Mouse (Mus musculus) spleen, postnatal 4 days (tissue): ENCODE measurements around the gene Tnpo3.

Source experiments
- DNase-seq, 2 experiments: peaks; one replicate each; pipeline ENCODE4 v3.0.0; 2022; ENCODE audit warnings: low spot score in 2 of 2

Tnpo3 gene

DNA sequence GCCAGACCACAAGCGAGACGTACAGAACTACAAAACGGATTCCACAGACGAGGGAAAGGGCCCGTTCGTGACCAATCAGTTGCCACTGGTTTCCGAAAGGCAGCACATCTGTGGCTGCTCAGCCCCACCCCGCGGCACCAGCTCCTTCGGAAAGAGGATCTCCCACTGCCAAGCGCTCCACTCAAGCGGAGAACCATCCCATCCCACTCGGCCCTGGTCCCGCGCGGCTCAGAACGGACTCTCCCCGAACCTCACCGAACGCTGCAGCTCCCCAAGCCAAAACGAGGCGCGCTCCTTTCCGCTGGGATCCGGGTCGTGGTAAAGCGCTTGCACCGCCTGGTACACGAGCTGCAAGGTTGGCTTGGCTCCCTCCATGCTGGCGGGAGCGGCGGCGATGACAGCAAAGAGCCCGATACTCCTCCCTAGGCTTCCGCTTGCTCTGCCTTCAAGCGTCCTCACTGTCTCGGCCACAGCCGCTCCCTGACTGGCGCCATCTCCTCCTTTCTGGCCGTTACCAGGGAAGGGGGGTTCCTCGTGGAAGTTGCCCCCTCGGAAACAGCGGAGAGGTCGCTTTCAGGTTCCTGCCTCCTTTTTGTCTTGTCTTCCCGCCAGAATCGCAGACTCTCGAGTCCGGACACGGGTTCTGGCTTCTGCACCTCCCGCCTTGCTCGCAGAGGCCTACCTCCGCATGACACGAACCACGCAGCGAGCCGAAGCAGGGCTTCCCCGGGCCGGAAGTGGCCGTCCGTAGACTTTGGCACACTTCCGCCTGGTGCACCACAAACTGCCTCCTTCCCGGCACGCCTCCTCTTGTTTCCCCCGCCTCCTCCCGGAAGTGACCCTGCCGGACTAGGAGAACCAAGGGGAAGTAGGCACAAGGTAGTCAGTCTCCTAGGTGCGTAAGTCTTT is at the start of gene Tnpo3:
Tnpo3 (minus strand) TSS at position 777 of the 909 bp plus-strand sequence.
- DNase-seq = peak; percentile 90 to 94

DNA sequence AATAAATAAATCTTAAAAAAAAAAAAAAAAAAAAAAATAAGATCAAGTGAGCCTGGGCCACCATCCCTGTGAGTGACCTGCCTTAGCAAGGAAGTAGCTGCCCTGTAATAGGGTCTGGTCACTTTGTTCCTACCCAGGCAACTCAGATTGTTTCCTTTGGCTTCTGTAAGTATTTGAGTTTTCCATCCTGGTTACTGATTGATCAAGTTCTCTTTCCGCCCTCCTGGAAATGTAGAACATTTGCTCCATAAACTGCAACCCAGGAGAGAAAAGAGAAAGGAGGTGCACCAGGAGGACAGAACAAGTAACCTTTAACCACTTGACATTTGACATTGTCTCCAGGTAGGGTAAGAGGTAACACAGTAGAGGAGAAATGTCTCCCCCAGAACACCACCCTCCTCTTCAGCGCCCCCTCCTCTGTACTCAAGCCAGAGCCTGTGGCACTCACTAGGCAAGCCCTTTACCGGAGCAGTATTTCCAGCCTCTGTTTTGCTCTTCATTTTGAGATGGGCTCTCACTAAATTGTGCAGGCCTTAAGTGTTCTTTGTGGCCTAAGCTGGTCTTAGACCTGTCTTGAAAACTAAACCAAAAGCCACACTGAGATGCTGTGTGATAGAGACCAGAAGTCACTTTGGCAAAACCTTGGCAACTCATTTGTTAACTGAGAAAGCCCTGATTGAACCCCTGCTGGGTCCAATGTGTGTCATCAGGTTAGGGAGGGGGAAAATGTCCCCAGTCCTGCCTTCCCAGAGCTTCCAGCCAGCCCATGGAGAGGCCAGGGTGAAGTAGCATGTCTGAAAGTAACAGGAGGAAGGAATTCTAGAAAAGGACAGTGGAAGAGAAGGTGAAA is 49.2 kb upstream of the Tnpo3 start:
- DNase-seq = no peak

DNA sequence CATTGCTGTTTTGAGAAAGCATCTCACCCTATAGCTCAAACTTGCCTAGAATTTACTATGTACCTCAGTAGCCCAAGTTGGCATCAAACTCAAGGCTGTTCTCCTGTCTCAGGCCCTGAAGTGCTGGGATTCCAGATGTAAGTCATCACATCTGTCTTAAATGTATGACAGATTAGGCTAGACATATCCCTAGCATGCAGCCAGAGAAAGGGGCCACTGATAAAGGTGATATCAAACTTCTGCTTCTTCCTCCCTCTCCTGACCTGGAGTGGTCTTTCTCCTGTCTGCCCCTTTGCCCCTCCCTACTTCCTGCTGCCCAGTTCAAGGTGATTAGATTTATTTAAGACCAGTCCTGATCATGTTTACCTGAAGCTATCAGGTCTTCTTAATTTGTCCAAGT is 43.6 kb upstream of the Tnpo3 start:
- DNase-seq = no peak

DNA sequence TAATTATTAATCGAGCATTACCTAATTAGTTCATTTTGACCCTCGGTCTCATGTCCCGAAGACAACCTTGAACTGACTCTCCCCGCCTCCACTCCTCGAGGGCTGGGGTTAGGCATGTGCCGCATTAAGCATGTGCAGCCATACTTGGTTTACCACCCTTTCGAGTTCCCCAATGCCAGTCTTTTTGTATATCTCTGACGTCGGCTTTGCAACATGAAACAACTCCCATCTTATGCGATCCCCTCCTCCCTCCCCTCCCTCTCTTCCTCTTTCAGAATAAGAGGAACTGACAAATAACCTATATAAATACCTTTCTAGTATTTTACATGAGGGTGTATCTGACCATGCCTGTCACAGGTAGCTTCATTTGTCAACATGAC is 40.5 kb upstream of the Tnpo3 start:
- DNase-seq = no peak

DNA sequence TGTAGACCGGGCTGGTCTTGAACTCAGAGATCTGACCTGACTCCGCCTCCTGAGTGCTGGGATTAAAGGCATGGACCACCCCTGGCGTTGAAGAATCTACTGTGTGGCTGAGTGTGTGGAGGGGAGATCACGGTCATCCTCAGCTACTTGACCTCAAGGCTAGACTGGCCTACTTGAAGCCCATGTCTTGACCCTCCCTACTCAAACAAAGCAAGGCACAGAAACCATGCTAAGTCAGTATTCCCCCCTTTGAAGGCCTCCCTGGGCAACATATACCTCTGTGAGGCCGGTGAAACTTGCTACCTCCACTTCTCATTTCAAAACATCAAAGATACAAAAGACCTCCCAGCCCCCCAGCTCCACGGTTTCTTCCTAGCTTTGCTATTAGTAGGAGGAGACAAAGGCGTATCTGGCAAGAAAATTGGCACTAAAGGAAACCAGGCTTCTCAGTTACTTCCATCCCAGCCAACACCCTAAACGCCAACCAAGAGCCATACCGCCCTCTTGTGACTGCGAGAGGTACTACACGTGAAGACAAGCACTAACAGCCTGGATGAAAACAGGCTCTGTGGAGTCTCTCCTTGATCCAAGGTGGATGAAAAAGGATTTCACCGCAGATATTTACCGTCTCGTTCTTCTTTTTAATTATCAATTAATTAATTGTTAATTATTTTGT is 39.9 kb upstream of the Tnpo3 start:
- peak; percentile 86 to 95 for DNase-seq

DNA sequence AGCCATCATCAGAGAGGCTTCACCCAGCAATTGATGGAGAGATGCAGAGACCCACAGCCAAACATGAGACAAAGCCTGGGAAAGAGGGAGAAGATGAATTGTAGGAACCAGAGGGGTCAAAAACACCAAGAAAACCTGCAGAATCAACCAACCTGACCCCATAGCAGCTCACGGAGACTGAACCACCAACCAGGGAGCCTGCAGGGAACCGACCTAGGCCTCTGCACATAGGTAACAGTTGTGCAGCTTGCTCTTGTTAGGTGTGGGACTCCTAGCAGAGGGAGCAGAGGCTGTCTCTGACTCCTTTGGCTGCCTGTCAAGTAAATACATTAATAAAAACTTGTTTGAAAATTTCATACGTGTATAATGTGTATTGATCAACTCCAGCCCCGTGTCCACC is 32.1 kb upstream of the Tnpo3 start:
- DNase-seq = no peak

DNA sequence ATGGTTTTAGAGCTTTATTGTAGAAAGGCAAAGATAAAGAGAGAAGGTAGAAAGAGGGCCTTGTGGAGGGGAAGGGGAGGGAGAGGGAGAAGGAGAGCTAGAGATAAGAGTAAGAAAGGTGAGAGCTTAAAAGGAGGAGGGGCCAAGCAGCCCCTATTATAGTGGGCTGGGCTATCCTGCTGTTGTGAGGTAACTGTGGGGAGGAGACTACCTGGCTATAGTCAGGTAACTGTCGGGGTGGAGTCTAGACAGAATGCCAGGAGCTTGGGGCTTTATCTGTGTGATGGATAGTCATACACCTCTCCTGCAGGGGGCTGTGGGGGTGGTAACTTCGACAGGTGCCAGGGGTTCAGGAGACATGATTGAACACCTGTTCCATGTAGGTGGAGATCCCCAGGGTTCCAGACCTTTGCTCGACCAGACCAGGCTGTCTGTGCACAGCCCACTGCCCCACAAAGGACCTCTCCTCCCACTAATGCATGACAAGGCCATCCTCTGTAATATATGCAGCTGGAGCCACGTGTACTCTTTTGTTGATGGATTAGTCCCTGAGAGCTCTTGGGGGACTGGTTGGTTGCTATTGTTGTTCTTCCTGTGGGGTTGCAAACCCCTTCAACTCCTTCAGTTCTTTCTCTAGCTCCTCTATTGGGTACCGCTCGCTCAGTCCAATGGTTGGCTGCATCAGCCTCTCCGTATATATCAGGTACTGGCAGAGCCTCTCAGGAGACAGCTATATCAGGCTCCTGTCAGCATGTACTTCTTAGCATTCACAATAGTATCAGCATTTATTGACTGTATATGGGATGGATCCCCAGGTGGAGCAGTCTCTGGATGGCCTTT is 30.1 kb upstream of the Tnpo3 start:
- DNase-seq = no peak

DNA sequence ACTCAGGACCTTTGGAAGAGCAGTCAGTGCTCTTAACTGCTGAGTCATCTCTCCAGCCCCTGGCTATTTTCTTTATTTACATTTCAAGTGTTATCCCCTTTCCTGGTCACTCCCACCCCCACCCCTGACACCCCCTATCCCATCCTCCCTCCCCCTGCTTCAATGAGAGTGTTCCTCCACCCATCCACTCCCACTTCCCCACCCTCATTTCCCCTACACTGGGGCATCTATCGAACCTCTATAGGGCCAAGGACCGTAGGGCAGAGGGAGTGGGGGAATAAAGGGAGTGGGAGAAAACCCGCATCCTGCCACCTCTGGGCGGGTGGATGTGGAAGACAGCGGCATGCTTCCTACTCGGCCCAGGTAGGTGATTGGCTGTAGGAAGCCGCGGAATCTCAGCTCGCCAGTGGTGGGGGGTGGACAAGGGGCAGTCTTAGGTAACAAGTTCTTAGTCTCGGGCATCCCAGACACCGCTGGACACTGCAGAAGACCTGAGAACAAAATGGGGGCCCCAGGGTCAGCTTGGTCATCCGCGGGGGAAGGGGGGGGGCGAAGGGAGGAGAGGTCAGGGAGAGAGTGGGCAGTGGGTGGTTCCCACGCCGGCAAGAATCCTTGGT is 29.3 kb upstream of the Tnpo3 start:
- no peak for DNase-seq

DNA sequence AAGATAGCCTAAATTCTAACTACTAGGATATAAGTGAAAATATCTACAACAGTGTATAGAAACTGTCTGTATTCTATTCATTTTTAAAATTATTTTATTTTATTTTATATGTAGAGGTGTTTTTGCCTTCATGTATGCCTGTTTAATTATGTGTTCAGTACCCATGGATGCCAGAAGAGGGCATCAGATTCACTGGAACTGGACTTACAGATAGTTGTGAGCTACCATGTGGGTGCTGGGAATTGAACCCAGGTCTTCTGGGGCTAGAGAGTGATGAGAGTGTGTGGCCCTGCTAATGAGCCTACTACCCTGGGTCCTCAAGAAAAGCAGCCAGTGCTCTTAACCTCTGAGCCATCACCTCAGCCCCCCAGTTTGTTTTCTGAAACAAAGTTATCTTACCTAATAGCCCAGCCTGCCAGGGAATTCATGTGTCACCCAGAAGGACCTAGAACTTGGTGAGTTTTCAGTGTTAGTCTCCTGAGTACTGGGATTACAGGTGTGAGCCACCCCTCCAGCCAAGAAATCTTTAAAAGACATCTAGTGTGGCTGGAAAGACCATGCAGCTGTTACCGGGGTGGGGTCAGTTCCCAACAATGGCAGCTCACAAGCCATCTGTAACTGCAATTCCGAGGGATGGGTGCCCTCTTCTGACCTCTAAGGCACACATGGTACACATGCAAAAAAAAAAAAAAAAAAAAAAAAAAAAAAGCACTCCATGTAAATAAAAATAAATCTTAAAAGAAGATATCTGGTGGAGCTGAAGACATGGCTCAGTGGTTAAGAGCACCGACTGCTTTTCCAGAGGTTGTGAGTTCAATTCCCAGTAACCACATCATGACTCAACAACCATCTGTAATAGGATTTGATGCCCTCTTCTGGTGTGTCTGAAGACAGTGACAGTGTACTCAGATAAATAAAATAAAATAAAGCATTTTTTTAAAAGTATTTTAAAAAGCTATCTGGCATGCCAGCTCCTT is 28.0 kb upstream of the Tnpo3 start:
- no peak for DNase-seq

DNA sequence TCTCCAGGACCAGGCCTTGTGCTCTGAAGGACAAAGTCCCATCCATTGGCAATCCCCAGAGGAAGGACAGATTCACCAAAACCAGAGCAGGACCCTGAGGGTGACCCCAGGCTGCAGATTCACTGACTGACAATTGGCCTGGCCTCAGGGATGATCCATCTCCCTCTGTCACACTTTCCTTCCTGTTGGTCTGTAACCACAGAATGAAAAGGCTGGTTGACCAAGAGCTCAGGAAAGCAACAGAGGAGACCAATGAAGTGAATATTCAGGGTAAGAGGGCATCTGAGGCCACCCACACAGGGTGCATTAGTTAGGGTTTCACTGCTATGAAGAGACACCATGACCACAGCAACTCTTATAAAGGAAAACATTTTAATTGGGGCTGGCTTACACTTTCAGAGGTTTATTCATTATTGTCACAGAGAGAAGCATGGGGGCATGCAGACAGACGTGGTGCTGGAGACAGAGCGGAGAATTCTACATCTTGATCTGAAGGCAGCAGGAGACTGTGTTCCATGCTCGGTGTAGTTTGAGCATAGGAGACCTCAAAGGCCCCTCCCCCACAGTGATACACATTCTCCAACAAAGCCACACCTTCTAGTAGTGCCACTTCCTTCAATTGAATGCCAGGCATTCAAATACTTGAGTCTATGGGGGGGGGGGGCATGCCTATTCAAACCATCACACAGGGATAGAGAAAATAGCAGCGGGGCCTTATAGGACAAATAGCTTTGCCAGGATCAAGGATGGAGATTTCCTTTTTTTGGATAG is 26.8 kb upstream of the Tnpo3 start:
- no peak for DNase-seq

DNA sequence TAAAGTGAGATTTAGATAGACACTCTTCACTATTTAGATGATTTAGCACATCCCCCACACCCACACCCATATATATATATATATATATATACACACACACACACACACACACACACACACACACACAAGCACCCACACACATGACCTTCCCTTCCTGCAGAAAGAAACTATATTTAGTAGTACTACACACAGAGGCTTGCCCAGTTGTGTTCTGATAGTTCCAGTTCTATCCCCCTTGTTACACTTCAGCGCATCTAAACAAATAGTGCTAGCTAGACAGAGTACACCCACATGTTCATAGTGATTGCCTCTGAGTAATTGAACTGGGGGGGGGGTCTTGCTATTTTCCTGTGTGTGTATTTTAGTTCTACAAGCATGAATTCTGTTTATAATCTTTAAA is 24.9 kb upstream of the Tnpo3 start:
- DNase-seq = no peak

DNA sequence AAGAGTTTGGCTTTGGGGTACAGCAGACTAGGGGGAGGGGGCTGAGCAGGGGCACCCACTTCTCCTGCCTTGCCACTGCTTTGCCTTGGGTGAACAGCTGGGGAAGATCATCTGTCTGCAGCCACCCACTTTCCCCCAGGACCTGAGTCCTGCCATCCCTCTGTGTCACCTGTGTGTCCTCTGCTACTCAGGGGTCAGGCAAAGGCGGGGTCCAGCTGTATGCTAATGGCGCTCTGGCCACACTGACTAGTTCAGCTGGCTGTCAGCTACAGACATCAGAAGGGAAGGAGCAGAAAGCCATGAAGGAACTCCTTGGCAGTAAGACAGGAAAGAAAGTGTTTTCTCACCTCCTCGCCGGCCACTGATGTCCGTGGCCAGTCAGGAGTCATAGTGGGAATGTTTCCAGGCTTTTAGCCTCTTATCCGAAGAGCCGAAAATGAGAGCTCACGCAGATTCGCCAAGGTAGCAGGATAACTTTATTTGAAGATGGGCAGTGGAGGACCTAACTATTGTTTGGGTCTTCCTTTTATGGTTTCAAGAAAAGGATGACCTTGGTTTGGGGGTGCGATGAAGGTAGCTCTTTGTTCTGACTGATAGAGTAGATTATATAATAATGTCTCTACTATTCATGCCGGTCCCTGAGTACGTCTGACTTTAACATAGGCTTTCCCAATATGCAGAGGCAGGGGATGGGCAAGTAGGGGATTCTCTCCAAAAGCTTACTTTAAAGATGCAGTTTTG is 23.0 kb upstream of the Tnpo3 start:
- DNase-seq = no peak

DNA sequence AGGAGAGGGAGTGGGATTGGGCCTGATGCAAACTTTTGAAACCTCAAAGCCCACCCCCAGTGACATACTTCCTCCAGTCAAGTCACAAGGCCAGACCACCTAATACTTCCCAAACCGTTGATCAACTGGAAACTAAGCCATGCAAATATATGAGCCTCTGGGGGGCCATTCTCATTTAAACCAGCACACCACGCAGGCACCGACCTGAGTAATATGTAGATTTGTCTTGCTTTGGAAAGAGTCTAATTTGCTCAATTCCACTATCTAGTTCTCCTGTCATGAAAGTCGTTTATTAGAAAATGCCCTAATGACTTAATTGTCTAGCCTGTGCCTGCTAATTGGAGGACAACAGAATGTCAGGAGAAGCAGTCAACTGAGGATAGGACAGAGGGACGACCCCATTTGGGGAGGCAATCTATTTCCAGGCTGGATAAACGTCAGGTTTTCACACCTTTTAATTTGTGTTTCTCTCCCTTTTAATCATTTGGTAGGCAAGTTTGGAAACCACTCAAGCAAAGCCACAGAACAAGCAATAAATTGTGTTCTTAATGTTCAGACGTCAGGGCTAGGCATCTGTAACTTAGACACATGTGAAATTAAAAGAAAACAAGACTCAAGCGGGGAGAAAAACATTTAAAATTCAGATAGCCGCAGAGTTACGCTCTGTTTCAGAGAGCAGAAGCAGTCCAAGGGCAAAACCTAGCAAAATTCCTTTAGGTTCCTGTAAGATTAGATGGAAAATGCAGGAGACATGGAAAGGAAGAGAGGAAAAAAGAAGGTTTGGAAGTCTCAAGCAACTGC is 22.3 kb upstream of the Tnpo3 start:
- no peak for DNase-seq

DNA sequence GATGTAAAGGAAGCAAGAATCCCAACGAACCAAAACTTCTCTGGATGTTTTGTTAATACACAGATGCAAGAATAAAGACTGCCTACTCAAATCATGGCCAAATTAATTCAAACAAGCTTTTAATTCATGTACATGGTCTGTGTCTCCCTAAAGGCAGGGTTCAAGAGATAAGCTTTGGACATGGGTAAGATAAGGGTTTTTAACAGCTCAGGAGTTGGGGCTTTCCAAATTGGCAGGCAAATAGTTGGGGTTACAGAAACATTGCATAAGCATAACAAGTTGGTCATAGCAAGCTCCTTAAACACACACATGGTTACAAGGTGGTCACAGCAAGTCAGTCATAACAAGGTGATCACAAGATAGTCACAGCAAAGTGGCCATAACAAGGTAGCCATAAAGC is 20.5 kb upstream of the Tnpo3 start:
- DNase-seq = no peak

DNA sequence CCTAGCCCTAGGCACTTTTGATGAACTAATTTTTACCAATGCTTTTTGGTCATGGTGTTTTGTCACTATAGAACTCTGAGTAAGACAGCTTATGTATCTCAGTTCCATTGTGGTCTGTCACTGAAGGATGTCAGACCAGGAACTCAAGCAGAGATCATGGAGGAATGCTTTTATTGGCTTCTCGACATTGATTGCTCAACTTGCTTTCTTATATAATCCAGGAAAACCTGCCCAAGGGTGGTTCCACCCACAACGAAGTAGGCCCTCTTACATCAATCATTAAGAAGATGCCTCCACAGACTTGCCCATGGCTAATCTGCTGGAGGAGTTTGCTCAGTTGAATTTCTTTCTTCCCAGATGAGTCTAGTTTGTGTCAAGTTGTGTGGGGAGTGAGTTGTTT is 18.1 kb upstream of the Tnpo3 start:
- DNase-seq = no peak

DNA sequence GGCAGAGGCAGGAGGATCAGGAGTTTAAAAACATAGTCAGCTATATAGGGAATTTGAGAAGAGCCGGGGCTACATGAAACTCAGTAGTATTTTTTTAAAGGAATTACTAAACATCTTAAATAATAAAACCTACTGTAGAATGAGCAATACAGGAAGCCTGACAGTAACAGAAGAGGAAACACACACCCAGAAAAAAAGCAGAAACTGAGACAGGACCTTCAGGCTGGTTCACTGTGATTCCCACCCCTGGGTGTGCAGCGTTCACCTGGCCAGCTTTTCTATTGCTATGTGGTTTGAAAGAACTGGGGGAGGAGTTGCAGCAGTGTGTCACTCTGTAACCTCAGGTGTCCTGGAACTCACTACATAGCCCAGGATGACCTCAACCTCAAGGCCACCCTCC is 14.2 kb upstream of the Tnpo3 start:
- no peak for DNase-seq

DNA sequence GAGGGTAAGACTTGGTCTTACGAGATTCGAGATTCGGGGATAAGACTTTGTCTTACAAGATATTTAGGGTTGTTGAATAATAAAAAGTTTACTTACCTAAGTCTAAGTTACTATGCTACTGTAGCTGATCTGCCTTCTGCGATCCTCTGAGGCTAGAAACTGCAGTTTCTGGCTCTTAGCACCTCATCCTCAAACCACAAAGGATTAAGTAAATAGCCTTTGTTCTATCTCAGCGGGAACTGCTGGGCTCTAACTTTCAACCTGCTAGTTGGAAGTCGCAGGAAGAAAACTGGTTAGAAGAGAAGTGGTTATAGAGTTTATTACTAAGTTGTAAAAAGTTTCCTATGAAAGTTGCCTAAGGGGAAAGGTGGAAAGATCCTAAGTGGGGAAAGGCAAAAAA is 12.6 kb upstream of the Tnpo3 start:
- no peak for DNase-seq
